Mouse (Mus musculus): Measurements from ENCODE around the gene Olfr1317. TPM values are rescaled to one million over a fixed set of nuclear protein-coding genes. Genes with fewer than 3 reads are reported as not detected.

Olfr1317 gene
- total RNA-seq (2021) = not detected
- long read RNA-seq, experiment 1 = 0 reads
- long read RNA-seq, experiment 2 = 0 reads

DNA sequence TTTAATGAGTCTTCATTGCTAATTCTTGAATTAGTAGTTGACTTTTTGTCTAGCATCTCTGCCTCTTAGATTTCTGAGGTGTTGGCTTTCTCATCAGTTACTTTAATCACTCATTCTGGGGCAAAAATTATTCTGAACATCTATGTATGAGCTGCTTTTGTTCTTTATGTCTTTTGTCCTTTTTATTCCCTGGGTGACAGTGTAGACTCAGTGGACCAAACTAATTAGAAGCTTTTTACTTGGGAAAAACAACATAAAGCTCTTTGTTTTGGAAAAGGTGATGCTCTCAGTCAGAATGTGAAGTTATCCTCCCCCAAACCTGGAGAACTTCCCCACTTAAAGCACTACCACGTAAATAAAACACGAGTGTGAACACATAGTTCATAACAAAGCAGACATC is at the start of gene Olfr1317:
Olfr1317 (plus strand) TSS at position 301 of the 400 bp plus-strand sequence.
- no peak for DNase-seq

DNA sequence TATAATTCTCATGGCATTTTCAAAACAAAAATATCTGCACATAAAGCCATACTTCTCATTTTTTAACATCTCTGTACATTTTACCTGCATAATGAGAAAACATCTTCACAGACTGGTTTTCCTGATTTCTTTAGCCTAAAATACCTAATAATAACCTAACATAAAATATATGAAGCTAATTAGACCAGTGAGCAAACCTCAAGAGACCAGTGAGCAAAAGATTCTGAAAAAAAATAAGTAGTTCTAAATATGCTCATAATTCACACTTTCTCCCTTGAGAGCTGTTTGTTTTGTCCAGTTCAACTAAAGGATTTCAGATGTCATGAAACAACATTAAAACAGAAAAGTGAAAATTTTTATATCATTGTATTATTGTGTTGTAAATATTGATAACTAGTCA is 43.4 kb upstream of the Olfr1317 start, which contains the start of gene Olfr1314:
Olfr1314 (minus strand) TSS at position 101 of the 400 bp plus-strand sequence.
- DNase-seq = no peak

DNA sequence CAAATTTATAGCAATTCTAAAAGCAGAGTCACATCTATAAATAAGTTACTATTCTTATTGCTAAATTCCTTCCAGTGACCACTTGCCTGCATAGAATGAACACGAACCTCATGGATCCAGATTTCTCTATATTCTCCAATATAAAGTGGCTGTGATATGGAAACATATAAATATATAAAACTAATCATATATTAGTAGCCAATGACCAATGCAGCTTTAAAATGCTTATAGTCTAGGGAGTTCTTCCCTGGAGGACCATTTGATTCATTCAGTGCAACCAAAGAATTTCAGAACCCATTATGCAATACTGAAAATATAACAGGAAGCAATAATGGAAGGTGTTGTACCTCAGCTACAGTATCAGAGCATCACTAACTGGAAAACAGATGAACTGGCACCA is 24.8 kb upstream of the Olfr1317 start, which contains the start of gene Olfr1315-ps1:
Olfr1315-ps1 (minus strand) TSS at position 101 of the 400 bp plus-strand sequence.
- DNase-seq = no peak

- DNase-seq = no peak
Observed at GRCm38 (mm10) chr2:112134877-112135276, 5.3 kb upstream of the Olfr1317 start, which contains the start of gene Olfr1316. TSS of gene Olfr1316 (minus strand) at chr2:112134977.

DNA sequence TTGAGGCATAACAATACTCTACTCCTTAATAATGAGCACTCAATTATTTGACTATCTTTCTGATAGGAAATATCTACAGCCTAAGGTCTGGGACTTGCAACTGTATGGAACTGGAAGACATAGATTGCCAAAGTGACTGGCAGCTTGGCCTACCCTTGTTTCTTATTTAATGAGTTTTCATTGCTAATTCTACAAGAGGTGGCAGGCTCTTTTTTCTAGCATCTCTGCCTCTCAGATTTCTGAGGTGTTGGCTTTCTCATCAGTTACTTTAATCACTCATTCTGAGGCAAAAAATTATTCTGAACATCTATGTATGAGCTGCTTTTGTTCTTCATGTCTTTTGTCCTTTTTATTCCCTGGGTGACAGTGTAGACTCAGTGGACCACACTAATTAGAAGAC is 13.8 kb downstream of the Olfr1317 start, which contains the start of gene Olfr1318:
Olfr1318 (plus strand) TSS at position 301 of the 400 bp plus-strand sequence.
- no peak for DNase-seq

Other genes starting within 250 kb of the Olfr1317 start
- gene Olfr1306, start 224.1 kb upstream of the Olfr1317 start, total RNA-seq (2021) = not detected
- gene Olfr1307, start 190.9 kb upstream of the Olfr1317 start, total RNA-seq (2021) = under 1 TPM in 1 of 2 experiments, not detected in 1; 0.03 TPM
- not detected for gene Olfr1308, start 175.4 kb upstream of the Olfr1317 start, total RNA-seq (2021)
- not detected for gene Olfr1309, start 150.0 kb upstream of the Olfr1317 start, total RNA-seq (2021)
- gene Olfr1310, start 127.6 kb upstream of the Olfr1317 start, total RNA-seq (2021) = not detected
- gene Olfr1311, start 115.9 kb upstream of the Olfr1317 start, total RNA-seq (2021) = not detected
- not detected for gene Olfr1312, start 90.1 kb upstream of the Olfr1317 start, total RNA-seq (2021)
- gene Olfr1313, start 62.5 kb upstream of the Olfr1317 start, total RNA-seq (2021) = not detected
- not detected for gene Olfr1314, start 43.5 kb upstream of the Olfr1317 start, total RNA-seq (2021)
- gene Olfr1315-ps1, start 24.9 kb upstream of the Olfr1317 start, total RNA-seq (2021) = not detected
- not detected for gene Olfr1316, start 5.4 kb upstream of the Olfr1317 start, total RNA-seq (2021)
- not detected for gene Olfr1318, start 13.9 kb downstream of the Olfr1317 start, total RNA-seq (2021)
- gene Lpcat4, start 99.1 kb downstream of the Olfr1317 start, total RNA-seq (2021) = 1 to 10 TPM; 8.4 to 9.5 TPM
- gene Nutm1, start 119.0 kb downstream of the Olfr1317 start, total RNA-seq (2021) = not detected
- 100 to 1,000 TPM; 121 to 126 TPM for gene Nop10, start 121.6 kb downstream of the Olfr1317 start, total RNA-seq (2021)
- gene Slc12a6, start 125.5 kb downstream of the Olfr1317 start, total RNA-seq (2021) = 10 to 100 TPM; 33.1 to 43.7 TPM
- under 1 TPM in 1 of 2 experiments, not detected in 1; 0.54 TPM for gene Gm21985, start 126.0 kb downstream of the Olfr1317 start, total RNA-seq (2021)
- 10 to 100 TPM; 75.7 to 89.7 TPM for gene Emc4, start 227.7 kb downstream of the Olfr1317 start, total RNA-seq (2021)
- gene Katnbl1, start 238.9 kb downstream of the Olfr1317 start, total RNA-seq (2021) = 10 to 100 TPM; 11.6 to 12.8 TPM

All from adrenal gland, postnatal 10 days (tissue).